Mouse (Mus musculus): ENCODE results near the gene Pxn.
"Not testable (repeated sequence)": the region's sequence is repeated elsewhere in the genome, so short reads cannot be mapped to it uniquely, and the experiment has no call there.

Pxn gene

DNA sequence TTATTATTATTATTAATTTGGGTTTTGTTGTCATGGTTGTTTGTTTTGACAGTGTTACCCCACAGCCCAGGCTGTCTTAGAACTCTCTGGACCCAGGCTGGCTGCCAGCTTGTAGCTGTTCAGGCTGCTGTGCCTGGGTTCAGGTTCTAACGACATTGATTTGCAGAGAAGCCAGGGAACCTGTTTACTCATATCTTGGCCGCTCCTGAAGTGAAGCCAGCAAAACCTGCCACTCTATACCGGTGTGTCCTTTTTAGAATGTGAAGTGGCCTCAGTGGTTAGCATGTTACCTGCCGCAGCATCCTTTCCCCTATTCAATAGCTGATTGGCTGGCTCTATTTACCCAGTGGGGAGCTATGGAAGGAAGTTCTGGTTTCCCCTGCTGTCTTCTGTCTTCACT lies 19.8 kb upstream of the Pxn start:
- DNase-seq (ENCODE audit: low spot score in 2 of 2), result no peak

DNA sequence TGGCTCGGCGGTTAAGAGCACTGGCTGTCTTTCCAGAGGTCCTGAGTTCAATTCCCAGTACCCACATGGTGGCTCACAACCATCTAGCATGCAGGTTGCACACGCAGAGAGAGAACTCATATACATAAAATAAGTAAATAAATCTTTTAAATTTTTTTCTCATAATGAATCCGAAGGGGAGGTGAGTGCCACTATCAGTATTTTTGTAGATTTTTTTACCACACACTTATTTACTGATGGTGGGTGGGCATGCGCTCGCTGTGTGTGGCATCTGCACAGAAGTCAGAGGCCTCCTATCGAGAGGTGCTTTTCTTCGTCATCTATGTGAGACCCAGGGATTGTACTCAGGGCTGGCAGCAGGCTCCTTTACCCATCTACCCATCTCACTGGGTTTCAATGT lies 19.1 kb upstream of the Pxn start:
- no peak for DNase-seq (ENCODE audit: low spot score in 2 of 2)

DNA sequence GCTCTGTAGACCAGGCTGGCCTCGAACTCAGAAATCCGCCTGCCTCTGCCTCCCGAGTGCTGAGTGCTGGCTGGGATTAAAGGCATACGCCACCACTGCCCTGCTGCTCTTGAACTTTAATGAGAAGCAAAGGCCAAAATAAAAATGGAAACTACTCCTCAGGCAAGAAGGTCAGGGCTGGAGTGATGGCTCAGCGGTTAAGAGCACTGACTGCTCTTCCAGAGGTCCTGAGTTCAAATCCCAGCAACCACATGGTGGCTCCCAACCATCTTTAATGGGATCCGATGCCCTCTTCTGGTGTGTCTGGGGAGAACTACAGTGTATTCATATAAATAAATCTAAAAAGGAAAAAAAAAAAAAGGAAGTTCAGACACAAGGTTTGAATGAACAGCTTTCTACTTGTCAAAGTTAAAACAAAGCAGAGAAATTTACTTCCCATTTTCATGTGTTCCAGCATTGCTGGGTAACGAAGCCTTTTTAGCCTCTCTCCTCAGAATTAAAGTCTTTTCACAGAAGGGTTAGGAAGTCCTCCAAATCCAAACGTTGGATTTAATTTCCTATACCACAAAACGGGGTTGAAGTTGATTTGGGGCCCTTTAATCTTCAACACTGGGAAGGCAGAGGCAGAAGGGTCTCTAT lies 18.4 kb upstream of the Pxn start:
- DNase-seq (ENCODE audit: low spot score in 2 of 2), result no peak

DNA sequence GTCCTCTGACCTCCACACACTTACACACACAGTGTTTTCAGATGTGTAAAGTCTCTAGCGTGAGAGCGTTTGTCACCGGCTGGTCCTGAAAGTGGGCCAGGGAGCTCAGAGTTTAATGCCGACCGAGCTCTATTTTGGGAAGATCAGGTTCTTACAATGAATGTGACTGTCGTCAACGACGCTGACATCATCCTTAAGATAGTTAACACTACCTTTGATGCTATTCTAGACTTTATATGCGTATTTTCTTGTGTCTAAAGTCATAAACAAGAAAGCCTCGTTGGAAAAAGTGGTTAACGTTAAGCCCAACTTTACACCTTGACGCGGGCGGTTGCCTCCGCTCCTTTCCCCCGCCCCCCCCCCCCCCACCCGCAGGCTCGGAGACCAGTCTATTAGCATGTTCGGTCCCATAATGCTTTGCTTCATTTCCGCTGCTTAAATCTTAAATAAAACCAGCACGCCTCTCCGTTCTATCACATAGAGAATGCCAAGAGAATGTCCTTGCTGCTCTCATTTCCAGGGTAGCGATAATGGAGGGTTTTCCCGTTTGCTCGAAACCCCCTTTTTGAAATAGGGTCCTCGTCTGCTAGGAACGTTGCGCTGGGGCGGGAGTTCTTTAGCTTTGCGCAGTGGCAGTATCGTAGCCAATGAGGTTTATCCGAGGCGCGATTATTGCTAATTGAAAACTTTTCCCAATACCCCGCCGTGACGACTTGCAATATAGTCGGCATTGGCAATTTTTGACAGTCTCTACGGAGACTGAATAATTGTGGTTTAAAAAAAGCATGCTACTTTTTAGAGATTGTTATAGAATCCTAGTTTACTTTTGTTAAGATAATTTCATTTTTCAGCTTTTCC lies 17.4 kb upstream of the Pxn start:
- peak; percentile 67 to 83 for DNase-seq (ENCODE audit: low spot score in 2 of 2)

DNA sequence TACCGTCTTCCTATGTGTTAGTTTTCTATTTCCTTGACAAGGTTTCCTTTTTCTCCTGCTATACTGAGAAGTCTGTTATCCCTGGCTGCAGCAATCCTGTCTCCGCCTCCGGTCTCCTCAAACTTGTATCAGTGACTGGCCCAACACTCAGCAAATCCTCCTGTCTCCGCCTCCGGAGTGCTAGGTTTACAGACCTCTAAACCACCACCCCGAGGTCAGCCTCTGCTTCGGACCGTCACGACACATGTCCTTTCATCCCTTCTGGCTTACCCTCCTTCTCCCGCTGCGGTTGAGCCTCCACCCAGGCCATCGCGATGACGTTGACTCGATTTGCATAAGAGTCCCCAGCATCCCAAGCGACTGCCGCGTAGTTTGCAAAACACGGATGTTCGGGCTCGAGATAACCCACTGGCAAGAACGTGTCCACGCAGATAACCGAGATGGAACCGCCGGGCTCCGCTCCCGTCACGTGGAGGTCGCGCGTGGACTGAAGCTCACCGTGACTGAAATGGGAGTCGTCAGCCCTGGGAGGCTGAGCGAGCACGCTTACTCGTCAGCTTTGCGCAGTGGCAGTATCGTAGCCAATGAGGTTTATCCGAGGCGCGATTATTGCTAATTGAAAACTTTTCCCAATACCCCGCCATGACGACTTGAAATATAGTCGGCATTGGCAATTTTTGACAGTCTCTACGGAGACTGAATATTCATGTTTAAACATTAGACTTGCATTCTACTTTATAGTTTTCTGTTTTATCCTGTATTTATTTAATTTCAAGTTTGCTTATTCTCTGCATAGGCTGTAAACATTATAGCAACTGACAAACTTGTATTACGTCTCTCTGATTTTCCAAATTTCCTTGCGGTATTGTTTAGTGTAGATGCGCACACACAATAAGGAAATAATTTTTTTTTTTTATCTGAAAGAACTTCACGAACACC lies 16.5 kb upstream of the Pxn start:
- DNase-seq (ENCODE audit: low spot score in 2 of 2), result peak; percentile 79 to 89

DNA sequence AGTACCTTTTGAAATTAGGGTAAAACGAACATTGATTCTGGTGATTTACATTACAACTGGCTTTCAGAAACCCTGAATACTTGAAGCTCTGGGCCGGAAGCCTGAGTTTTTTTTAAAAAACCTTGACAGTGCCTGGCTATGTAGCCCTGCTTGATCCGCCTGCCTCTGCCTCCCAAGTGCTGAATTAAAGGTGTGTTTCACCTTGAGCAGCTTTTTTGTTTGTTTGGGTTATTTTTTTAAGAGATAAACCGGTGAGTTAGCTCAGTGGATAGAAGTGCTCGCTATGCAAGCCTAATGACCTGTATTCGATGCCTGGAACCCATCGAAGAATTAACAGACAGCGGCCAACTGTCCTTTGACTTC lies 15.9 kb upstream of the Pxn start:
- DNase-seq (ENCODE audit: low spot score in 2 of 2), result no peak

DNA sequence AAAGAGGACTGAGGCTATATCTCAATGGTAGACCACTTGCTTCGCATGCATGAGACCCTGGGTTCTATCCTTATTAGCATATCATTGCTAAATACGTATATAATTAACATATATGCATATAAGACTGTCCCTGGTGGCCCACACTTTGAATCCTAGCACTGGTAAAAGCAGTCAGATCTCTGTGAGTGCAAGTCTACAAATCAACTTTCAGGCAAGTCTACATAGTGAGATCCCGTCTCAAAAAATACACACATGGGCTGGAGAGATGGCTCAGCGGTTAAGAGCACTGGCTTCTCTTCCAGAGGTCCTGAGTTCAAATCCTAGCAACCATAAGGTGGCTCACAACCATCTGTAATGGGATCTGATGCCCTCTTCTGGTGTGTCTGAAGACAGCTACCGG lies 15.4 kb upstream of the Pxn start:
- DNase-seq (ENCODE audit: low spot score in 2 of 2), result no peak

DNA sequence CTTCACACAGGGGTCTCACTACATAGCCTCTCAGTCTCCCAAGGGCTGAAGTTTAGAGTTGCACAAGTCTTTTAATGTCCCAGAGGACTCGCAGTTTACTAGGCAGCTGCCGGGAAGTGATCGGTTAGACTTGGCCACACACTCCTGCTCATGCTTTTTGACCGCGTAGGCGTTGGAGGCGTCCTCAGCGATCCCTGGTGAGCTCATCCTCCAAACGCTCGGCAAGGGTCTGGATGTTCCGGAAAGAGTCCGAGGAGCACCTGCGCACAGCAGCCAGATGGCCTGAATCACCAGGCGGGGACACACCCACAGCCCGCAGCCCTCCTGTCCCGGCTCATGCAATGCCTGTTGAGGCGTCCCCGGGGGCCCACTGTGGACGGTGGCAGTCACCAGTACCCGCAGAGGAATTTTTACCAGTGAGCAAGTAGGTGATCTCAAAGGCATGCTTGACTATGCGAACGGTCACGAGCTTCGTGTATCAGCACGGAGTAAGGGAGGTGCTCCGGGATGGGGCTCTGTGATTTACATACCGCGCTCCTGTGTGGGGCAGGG lies 14.6 kb upstream of the Pxn start:
- no peak for DNase-seq (ENCODE audit: low spot score in 2 of 2)

DNA sequence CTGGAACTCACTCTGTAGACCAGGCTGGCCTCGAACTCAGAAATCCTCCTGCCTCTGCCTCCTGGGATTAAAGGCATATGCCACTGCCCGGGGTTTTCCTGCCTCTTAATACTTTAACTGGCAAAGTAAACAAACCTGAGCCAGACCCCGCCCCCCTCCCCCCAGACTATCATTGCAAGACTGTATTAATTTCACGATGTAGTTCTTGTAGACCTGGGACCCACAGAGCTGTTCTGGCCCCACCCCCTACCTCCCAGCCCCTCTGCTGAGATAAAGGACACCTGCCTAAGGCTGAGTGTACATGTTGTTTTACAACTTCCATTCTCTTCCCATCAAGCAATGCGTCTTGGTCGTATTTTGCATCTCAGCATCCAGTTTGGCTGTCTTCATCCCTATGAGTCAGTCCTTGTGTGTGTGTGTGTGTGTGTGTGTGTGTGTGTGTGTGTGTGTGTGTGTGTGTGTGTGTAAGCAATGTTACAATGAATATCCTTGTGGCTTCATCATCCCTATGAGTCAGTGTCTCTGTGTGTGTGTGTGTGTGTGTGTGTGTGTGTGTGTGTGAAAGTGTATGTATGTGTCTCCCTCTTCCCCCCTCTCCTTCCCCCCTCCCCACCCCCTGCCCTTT lies 13.7 kb upstream of the Pxn start:
- no peak for DNase-seq (ENCODE audit: low spot score in 2 of 2)

DNA sequence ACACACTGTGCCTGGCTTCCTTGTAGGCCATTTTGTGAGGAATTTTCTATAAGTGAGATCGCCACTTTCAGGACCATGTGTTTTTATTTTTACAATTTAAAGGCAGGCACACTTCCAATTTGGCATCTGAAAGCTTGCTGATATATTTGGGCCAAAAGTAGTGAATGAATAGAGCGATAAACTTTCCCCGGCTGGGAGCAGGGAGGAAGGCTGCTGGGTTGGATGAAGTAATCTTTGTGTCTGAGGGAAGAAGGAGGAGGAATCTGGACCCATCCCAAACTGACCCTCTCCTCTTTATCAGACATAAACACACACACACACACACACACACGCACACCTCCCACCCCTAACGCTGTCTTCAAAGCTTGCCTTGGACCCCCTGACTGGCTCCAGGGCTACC lies 13.0 kb upstream of the Pxn start:
- DNase-seq (ENCODE audit: low spot score in 2 of 2), result no peak

DNA sequence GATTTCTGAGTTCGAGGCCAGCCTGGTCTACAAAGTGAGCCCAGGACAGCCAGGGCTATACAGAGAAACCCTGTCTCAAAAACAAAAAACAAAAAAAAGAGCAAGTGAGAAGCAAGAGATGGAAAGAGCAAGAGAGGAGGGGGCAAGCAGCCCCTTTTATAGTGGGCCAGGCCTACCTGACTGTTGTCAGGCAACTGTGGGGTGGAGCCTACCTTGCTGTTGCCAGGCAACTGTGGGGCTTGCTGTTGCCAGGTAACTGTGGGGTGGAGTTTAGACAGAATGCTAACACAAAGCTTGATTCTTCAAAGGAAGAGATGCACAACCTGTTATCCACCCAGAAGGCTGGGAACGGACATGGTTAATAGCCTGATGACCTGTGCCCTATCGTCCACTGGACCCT lies 10.9 kb upstream of the Pxn start:
- not testable (repeated sequence) for DNase-seq (ENCODE audit: low spot score in 2 of 2)

DNA sequence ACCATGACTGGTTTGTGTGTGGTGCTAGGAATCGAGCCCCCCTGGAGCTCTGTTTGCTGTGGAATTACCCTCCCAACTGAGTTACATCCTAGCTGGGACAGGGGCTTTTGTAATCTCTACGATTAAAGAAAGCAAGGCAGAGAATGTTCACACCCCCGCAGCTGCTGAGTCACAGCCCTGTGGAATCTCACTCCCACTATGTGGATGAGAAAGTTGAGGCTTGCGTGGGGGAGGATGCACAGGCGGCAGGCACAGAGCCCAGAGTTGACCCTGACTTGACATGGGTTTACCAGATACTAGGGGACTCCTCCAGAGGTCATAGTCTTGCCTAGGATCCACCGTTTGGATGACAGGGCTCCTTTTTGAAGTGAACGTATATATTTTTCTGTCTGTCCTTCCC lies 9.4 kb upstream of the Pxn start:
- DNase-seq (ENCODE audit: low spot score in 2 of 2), result no peak

DNA sequence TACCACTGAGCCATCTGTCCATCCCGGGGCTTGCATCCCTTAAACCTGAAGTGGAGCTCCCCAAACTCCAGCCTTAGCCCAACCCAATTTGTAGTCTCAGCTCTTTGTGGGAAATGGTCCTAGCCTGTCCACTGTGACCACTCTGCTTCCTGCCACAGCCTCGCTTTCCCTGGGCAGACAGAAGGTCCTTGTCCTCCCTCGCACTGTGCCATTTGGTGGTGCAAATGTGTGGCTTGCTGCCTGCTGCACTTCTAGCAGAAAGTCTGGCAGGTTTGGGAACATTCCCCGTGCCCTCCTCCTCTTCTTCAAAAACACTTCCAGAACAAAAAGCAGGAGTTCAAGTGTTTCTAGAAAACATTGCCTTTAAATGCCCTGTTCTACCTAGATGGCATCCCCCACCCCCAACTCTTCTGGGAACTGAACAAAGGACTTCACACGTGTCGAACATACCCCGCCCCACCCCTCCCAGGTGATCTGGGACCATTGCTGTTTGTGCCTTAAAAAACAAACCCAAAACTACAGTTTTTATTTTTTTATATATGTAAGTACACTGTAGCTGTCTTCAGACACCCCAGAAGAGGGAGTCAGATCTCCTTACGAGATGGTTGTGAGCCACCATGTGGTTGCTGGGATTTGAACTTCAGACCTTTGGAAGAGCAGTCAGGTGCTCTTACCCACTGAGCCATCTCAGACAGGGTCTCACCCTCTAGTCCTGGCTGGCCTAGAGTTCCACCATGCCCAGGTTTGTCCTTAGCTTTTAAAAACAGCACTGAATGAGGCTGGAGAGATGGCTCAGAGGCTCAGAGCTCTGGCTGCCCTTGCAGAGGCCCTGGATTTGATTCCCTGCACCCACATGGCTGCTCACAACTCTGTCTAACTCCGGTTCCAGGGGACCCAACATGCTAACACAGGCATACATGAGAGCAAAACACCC lies 7.9 kb upstream of the Pxn start:
- no peak for DNase-seq (ENCODE audit: low spot score in 2 of 2)

DNA sequence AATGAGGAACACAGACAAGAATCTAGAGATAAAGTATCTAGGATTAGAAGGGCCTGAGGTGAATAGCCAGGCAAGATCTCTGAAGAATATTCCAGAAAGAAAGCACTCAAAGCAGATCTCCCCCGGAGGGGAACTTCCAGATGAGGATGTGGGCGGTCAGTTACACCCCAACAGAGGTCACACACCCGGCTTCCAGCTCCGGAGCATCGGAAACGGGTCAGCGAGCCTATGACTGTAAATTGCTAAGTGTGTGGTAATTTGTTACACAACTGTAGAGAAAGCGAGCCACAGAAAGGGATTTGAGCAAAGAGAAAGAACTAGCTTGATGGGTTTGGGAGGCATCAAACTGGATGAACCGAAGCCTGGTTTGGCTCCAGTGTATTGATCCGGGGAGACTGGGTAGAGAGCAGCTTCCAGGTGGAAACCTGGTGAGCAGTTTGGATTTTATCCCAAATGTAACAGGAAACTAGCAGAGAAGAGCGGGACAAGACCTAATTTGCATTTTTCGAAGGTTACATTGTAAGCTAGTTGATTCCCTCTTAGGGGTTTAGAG lies 6.0 kb upstream of the Pxn start:
- DNase-seq (ENCODE audit: low spot score in 2 of 2), result no peak

DNA sequence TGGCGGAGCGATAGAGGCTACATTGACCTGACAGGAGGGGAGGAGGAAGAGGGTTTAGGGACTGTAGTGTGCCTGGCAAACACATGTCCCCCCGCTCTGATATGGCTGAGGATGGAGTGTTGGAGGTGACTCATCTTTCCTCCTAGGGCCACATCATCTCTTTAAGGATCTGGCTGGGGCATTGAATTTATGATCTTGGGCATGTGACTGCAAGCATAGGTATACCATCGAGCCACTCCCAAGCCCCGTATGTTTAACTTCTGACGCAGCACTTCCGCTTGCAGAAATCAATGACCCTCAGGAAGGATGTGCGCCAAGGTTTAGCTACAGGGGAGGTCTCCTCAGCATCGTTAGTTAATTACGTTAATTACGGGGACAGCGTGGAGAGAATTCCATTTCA lies 3.4 kb upstream of the Pxn start:
- DNase-seq (ENCODE audit: low spot score in 2 of 2), result no peak

DNA sequence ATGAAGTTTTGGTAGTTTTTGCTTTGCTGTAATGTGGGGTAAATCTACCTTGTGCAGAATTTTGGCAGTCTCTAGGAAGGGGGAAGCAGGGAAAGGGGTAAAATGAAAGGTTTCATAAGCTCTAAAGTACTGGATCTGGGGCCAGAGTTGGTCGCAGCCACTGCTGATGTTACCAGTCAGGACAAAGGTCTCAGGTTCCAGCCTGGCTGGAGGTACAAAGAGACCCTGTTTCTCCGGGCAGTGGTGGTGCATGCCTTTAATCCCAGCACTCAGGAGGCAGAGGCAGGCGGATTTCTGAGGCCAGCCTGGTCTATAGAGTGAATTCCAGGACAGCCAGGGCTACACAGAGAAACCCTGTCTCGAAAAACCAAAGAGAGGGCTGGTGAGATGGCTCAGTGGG lies 859 bp upstream of the Pxn start:
- DNase-seq (ENCODE audit: low spot score in 2 of 2), result not testable (repeated sequence)

DNA sequence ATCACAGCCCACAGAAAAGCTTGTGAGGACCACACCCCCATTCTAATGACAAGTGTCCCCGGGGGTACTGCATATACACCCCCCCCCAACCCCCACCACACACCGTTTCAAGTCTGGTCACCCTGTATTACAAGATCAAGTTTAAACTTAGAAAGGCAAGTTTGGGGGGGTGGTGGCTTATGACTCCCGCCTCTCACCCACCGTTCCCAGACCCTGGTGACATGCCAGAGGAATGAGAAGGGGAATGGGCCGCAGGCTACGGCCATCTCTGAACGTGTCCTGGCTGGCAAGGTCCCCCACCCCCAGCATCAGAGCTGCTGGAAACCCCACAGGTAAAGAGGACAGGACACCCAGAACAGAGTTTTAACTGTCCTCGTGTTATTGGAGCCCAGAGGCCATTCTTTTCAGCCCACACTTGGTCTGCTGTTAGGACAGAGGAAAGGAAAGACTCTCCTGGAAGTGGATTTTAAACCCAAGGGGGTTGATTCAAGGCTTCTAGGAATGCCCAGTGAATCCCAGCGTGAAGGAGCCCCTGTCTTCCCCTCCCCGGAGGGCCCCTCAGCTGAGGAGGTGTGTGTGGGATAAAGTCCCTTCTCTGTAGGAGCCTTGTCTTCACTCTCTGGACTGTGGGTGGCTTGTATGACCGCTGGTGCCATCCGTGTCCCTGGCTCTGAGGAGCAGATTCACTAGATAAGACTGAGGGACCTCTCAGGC lies 948 bp downstream of the Pxn start:
- no peak for DNase-seq (ENCODE audit: low spot score in 2 of 2)

DNA sequence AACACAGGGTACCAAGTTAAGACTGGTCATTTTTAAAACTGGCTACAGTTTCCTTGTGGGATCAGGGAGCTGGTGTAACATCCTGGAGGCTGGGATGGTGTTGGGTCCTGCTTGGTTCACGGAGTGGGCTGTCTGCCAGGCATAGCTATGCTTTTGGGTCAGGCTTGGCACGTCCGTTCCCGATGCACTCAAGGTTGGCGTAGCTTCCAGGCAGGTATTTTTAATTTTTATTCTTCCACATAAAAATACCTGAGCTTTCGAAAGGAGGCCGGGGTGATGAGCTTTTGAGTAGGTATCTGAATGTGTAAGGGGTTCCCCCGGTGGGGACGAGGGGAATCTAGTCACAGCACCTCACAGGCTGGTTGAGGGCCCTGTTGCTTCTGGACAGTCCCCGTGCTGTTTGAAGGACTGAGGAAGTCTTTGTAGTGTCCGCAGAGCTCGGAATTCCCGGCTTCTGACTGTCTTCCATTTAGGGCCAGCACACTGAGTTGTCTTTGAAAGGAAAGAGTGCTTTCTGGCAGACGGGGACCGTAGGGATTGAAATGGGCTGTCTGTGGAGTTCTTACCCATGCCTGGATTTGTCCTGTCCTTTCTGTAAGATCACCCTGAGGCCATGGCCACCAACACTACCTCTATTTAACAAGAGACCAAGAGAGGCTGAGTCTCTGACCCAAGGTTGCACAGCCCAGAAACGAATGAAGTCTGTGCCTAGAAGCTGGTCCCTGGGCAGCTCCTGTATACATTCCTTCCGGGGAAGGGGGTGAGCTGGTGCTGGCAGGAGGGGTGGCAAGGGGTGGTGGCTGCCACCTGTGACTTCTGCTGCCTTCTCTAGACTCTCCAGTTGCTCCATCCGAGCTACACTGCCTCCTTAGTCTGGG lies 1.7 kb downstream of the Pxn start:
- DNase-seq (ENCODE audit: low spot score in 2 of 2), result no peak

DNA sequence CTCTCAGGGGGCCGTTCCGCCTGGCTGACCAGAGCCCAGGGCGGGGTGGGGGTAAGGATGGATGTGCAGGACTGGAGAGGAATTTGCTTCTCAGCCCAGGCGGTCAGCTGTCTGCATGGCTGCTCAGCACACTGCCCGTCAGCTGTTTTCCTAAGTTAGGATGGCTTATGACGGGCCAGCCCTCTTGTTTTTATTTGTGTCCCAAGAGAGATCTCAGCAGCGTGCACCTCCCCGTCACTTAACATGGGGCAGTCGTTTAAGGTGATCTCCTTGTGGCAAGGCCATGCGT lies 2.3 kb downstream of the Pxn start:
- DNase-seq (ENCODE audit: low spot score in 2 of 2), result no peak
